Mouse (Mus musculus) CH12.LX (cell line): ENCODE measurements around the gene Cald1.

ENCODE experiments used
- BHLHE40 ChIP-seq: IDR thresholded peaks from 2 replicates; pipeline ENCODE4 v1.6.1; 2011; ENCODE audit warnings: mild to moderate bottlenecking, low read depth, low read length, improper control_type of control experiment
- CTCF ChIP-seq, 2 experiments: IDR thresholded peaks in 1 of 2; conservative IDR thresholded peaks in 1 of 2; 2 replicates each; pipeline ENCODE4 v1.5.1; 2011 to 2012; ENCODE audit warnings: low read depth in 2 of 2, low read length in 2 of 2, improper control_type of control experiment in 1 of 2, inconsistent platforms in 1 of 2, mild to moderate bottlenecking in 1 of 2, moderate library complexity in 1 of 2
- EP300 ChIP-seq: IDR thresholded peaks from 2 replicates; pipeline ENCODE4 v1.6.1; 2011; ENCODE audit warnings: low read length, improper control_type of control experiment
- IRF4 ChIP-seq: IDR thresholded peaks from 2 replicates; pipeline ENCODE4 v1.6.1; 2014; ENCODE audit warnings: low read depth, mild to moderate bottlenecking, inconsistent platforms, low read length, improper control_type of control experiment
- MAFK ChIP-seq: IDR thresholded peaks from 2 replicates; pipeline ENCODE4 v1.6.1; 2011; ENCODE audit warnings: low read length, improper control_type of control experiment; ENCODE audit not compliant: insufficient replicate concordance
- MAX ChIP-seq: IDR thresholded peaks from 2 replicates; pipeline ENCODE4 v1.6.1; 2011; ENCODE audit warnings: low read length, improper control_type of control experiment
- MAZ ChIP-seq: IDR thresholded peaks from 2 replicates; pipeline ENCODE4 v1.6.1; 2012; ENCODE audit warnings: low read depth, mild to moderate bottlenecking, inconsistent platforms, low read length, improper control_type of control experiment, moderate library complexity
- MEF2A ChIP-seq: IDR thresholded peaks from 2 replicates; pipeline ENCODE4 v1.6.1; 2014; ENCODE audit warnings: low read depth, mild to moderate bottlenecking, inconsistent platforms, low read length, improper control_type of control experiment, borderline replicate concordance
- POLR2A ChIP-seq: IDR thresholded peaks from 2 replicates; pipeline ENCODE4 v1.6.1; 2011; ENCODE audit warnings: low read depth, mild to moderate bottlenecking, improper control_type of control experiment, low read length
- TCF12 ChIP-seq: IDR thresholded peaks from 2 replicates; pipeline ENCODE4 v1.6.1; 2014; ENCODE audit warnings: low read depth, mild to moderate bottlenecking, inconsistent platforms, low read length, improper control_type of control experiment
- UBTF ChIP-seq: IDR thresholded peaks from 2 replicates; pipeline ENCODE4 v1.6.1; 2012; ENCODE audit warnings: low read depth, mild to moderate bottlenecking, inconsistent platforms, low read length, improper control_type of control experiment, moderate library complexity

GRCm38 (mm10) chr6:34714612-34715011, 116.3 kb downstream of the Cald1 start:
- no peak for TF ChIP-seq IRF4
- TF ChIP-seq EP300, result no peak
- no peak for TF ChIP-seq CTCF (conservative IDR thresholded peaks at IDR 0.05 in 1 of 2, IDR thresholded peaks at IDR 0.05 in 1 of 2; ENCODE audit: low read depth in 2 of 2, low read length in 2 of 2)
- no peak for TF ChIP-seq MEF2A
- TF ChIP-seq MAZ, result no peak
- no peak for TF ChIP-seq POLR2A
- no peak for TF ChIP-seq MAFK
- TF ChIP-seq BHLHE40, result no peak
- TF ChIP-seq TCF12, result no peak
- TF ChIP-seq MAX, result no peak
- TF ChIP-seq UBTF, result no peak
